Mouse (Mus musculus) forebrain, embryonic 13.5 days (tissue): ENCODE data around the gene Hddc3. TPM values are rescaled to one million over a fixed set of nuclear protein-coding genes. Genes with fewer than 3 reads are reported as not detected.
A peak's percentile ranks its signal among the peaks of the same experiment; 100 is the strongest.

ENCODE experiments used
- ATAC-seq: fragments of 200-750 bp; cut with Nextera tagmentation; 2 replicates; pipeline ENCODE4 v1.8.0; 2017
- H3K27ac ChIP-seq: fragments of 300-500 bp; sonication (generic); 2 replicates; pipeline ENCODE4 v1.5.1; 2015; ENCODE audit warnings: inconsistent platforms, mild to moderate bottlenecking, moderate library complexity
- H3K27me3 ChIP-seq: fragments of 300-500 bp; sonication (generic); 2 replicates; pipeline ENCODE4 v1.6.1; 2015; ENCODE audit warnings: mild to moderate bottlenecking, inconsistent platforms
- H3K36me3 ChIP-seq: fragments of 300-500 bp; sonication (generic); 2 replicates; pipeline ENCODE4 v1.6.1; 2015; ENCODE audit warnings: mild to moderate bottlenecking, inconsistent platforms; ENCODE audit not compliant: poor library complexity, severe bottlenecking
- H3K4me1 ChIP-seq: fragments of 300-500 bp; sonication (generic); 2 replicates; pipeline ENCODE4 v1.6.1; 2015; ENCODE audit warnings: inconsistent platforms
- H3K4me2 ChIP-seq: fragments of 300-500 bp; sonication (generic); 2 replicates; pipeline ENCODE4 v1.6.1; 2015; ENCODE audit warnings: inconsistent platforms, mild to moderate bottlenecking, moderate library complexity
- H3K4me3 ChIP-seq: fragments of 300-500 bp; sonication (generic); 2 replicates; pipeline ENCODE4 v1.5.1; 2015; ENCODE audit warnings: mild to moderate bottlenecking, inconsistent platforms
- H3K9ac ChIP-seq: fragments of 300-500 bp; sonication (generic); 2 replicates; pipeline ENCODE4 v1.6.1; 2015; ENCODE audit warnings: mild to moderate bottlenecking, inconsistent platforms
- H3K9me3 ChIP-seq: fragments of 300-500 bp; sonication (generic); replicated peaks from 2 replicates; pipeline ENCODE4 v1.6.1; 2016; ENCODE audit warnings: inconsistent platforms
- WGBS: fragments of 180-500 bp; shearing (Covaris S2); methylation state at CpG from one replicate; pipeline ENCODE4 v1.1.7; 2015; 5-methylcytosine and 5-hydroxymethylcytosine counted together
- polyA plus RNA-seq: library from polyadenylated mRNA; unstranded; fragments of >200 nt; fragmentation: Nextera tagmentation; extraction: Ambion mirVana; gene quantifications from 2 replicates; pipeline ENCODE4 v1.2.1, GENCODE M21; 2015

Hddc3 gene
- 22.3 and 23.9 TPM in 2 replicates for polyA plus RNA-seq

- peak within 1 kb of the TSS; percentile 78 for H3K9ac ChIP-seq
- 1% methylated on average over 25 of the region's 25 CpGs for WGBS
- peak within 1 kb of the TSS; percentile 80 for H3K27ac ChIP-seq
- peaks cover 45% of the 10 kb centered on the region for H3K4me1 ChIP-seq
- H3K36me3 ChIP-seq, result 0 out of 2 replicates have a peak, but pooled peaks cover 8% of the 10 kb centered on the region
- no peaks in the 10 kb centered on the region for H3K9me3 ChIP-seq
- no peaks in the 10 kb centered on the region for H3K27me3 ChIP-seq
- peak within 1 kb of the TSS; percentile 69 for H3K4me2 ChIP-seq
- peak; percentile 46 for ATAC-seq
- peak within 1 kb of the TSS; percentile 55 for H3K4me3 ChIP-seq
Observed at GRCm38 (mm10) chr7:80342858-80343257, at the start of gene Hddc3. Gene Hddc3, plus strand, starts transcription at chr7:80343104.

- WGBS, result under 1% methylated on average over 52 of the region's 52 CpGs
- peak within 1 kb of the TSS; percentile 86 for H3K9ac ChIP-seq
- H3K4me1 ChIP-seq, result peaks cover 28% of the 10 kb centered on the region
- H3K4me2 ChIP-seq, result peak within 1 kb of the TSS; percentile 86
- peak within 1 kb of the TSS; percentile 66 for H3K27ac ChIP-seq
- no peaks in the 10 kb centered on the region for H3K9me3 ChIP-seq
- ATAC-seq, result peak; percentile 99
- peak within 1 kb of the TSS; percentile 86 for H3K4me3 ChIP-seq
- no peaks in the 10 kb centered on the region for H3K27me3 ChIP-seq
- H3K36me3 ChIP-seq, result peaks cover 18% of the 10 kb centered on the region
Observed at GRCm38 (mm10) chr7:80294062-80294763, 48.7 kb upstream of the Hddc3 start, which contains the start of gene Prc1. Gene Prc1, plus strand, starts transcription at chr7:80294450.

- Histone ChIP-seq H3K9me3 (no peaks in the 10 kb centered on the region), H3K4me2 (peak overlapping the region; percentile 86), H3K27me3 (no peaks in the 10 kb centered on the region), H3K4me3 (peak overlapping the region; percentile 86), H3K9ac (peak overlapping the region; percentile 86), H3K27ac (peak overlapping the region; percentile 66), H3K36me3 (peaks cover 20% of the 10 kb centered on the region), H3K4me1 (peaks cover 28% of the 10 kb centered on the region)
- WGBS, result 9% methylated on average over 37 of the region's 37 CpGs
- ATAC-seq, result peak; percentile 57
Observed at GRCm38 (mm10) chr7:80294764-80295648, 47.9 kb upstream of the Hddc3 start.

GRCm38 (mm10) chr7:80296462-80296861 lies 46.4 kb upstream of the Hddc3 start:
- Histone ChIP-seq H3K36me3 (peaks cover 20% of the 10 kb centered on the region), H3K4me2 (peak overlapping the region; percentile 86), H3K4me3 (peak overlapping the region; percentile 86), H3K9me3 (no peaks in the 10 kb centered on the region), H3K4me1 (peaks cover 28% of the 10 kb centered on the region), H3K27me3 (no peaks in the 10 kb centered on the region), H3K9ac (0 out of 2 replicates have a peak overlapping the region, but pooled peaks have one; percentile 9), H3K27ac (no peak overlapping the region)
- WGBS, result 91% methylated on average over 6 of the region's 6 CpGs
- ATAC-seq, result no peak

- H3K4me3 ChIP-seq, result no peak overlapping the region; the same call in 1 of the 2 replicates
- H3K36me3 ChIP-seq, result peaks cover 25% of the 10 kb centered on the region
- peak overlapping the region; percentile 86 for H3K4me2 ChIP-seq
- H3K9me3 ChIP-seq, result no peaks in the 10 kb centered on the region
- H3K4me1 ChIP-seq, result peaks cover 28% of the 10 kb centered on the region
- H3K9ac ChIP-seq, result no peak overlapping the region; the same call in 1 of the 2 replicates
- no peaks in the 10 kb centered on the region for H3K27me3 ChIP-seq
- WGBS, result 76% methylated on average over 3 of the region's 3 CpGs
- H3K27ac ChIP-seq, result no peak overlapping the region
- no peak for ATAC-seq
Observed at GRCm38 (mm10) chr7:80297041-80297440, 45.9 kb upstream of the Hddc3 start.

- H3K9me3 ChIP-seq, result no peaks in the 10 kb centered on the region
- no peak overlapping the region for H3K27ac ChIP-seq
- H3K4me1 ChIP-seq, result peaks cover 28% of the 10 kb centered on the region
- H3K9ac ChIP-seq, result no peak overlapping the region
- no peak overlapping the region for H3K4me3 ChIP-seq
- whole genome bisulfite sequencing, result 94% methylated on average over 4 of the region's 4 CpGs
- no peaks in the 10 kb centered on the region for H3K27me3 ChIP-seq
- no peak overlapping the region for H3K4me2 ChIP-seq
- H3K36me3 ChIP-seq, result peaks cover 38% of the 10 kb centered on the region
- ATAC-seq, result no peak
Observed at GRCm38 (mm10) chr7:80298754-80299153, 44.1 kb upstream of the Hddc3 start.

GRCm38 (mm10) chr7:80299568-80299967 lies 43.3 kb upstream of the Hddc3 start:
- Histone ChIP-seq H3K4me3 (no peak overlapping the region), H3K9ac (no peak overlapping the region; the same call in 1 of the 2 replicates), H3K4me1 (peaks cover 28% of the 10 kb centered on the region), H3K27ac (no peak overlapping the region), H3K9me3 (no peaks in the 10 kb centered on the region), H3K36me3 (peaks cover 46% of the 10 kb centered on the region), H3K27me3 (no peaks in the 10 kb centered on the region), H3K4me2 (no peak overlapping the region)
- no peak for ATAC-seq
- WGBS, result 91% methylated on average over 3 of the region's 3 CpGs

GRCm38 (mm10) chr7:80301522-80301921 lies 41.4 kb upstream of the Hddc3 start:
- H3K27me3 ChIP-seq, result no peaks in the 10 kb centered on the region
- peaks cover 66% of the 10 kb centered on the region for H3K36me3 ChIP-seq
- H3K4me1 ChIP-seq, result peaks cover 14% of the 10 kb centered on the region

GRCm38 (mm10) chr7:80307766-80308165 lies 35.1 kb upstream of the Hddc3 start:
- H3K36me3 ChIP-seq, result peaks cover 95% of the 10 kb centered on the region
- no peak overlapping the region for H3K27ac ChIP-seq
- H3K27me3 ChIP-seq, result no peaks in the 10 kb centered on the region
- no peaks in the 10 kb centered on the region for H3K4me1 ChIP-seq
- H3K4me3 ChIP-seq, result no peak overlapping the region
- H3K9ac ChIP-seq, result no peak overlapping the region
- WGBS, result 75% methylated on average over 3 of the region's 3 CpGs
- H3K9me3 ChIP-seq, result no peaks in the 10 kb centered on the region
- no peak overlapping the region for H3K4me2 ChIP-seq
- no peak for ATAC-seq

More at GRCm38 (mm10) chr7:80301522-80301921, 41.4 kb upstream of the Hddc3 start:
- no peaks in the 10 kb centered on the region for H3K9me3 ChIP-seq
- WGBS, result 80% methylated on average over 2 of the region's 2 CpGs
- H3K4me2 ChIP-seq, result no peak overlapping the region
- no peak overlapping the region for H3K27ac ChIP-seq
- no peak overlapping the region for H3K9ac ChIP-seq
- ATAC-seq, result no peak
- no peak overlapping the region for H3K4me3 ChIP-seq

- WGBS, result 82% methylated on average over 7 of the region's 7 CpGs
- no peaks in the 10 kb centered on the region for H3K27me3 ChIP-seq
- H3K9ac ChIP-seq, result no peak overlapping the region
- H3K4me2 ChIP-seq, result no peak overlapping the region
- no peak for ATAC-seq
- H3K36me3 ChIP-seq, result peaks cover 97% of the 10 kb centered on the region
- no peaks in the 10 kb centered on the region for H3K4me1 ChIP-seq
- no peaks in the 10 kb centered on the region for H3K9me3 ChIP-seq
- no peak overlapping the region for H3K4me3 ChIP-seq
- H3K27ac ChIP-seq, result no peak overlapping the region
Observed at GRCm38 (mm10) chr7:80310771-80311170, 32.1 kb upstream of the Hddc3 start.

- peaks cover 92% of the 10 kb centered on the region for H3K36me3 ChIP-seq
- H3K9me3 ChIP-seq, result no peaks in the 10 kb centered on the region
- no peak overlapping the region for H3K27ac ChIP-seq
- no peak overlapping the region for H3K4me2 ChIP-seq
- no peak for ATAC-seq
- H3K9ac ChIP-seq, result no peak overlapping the region
- WGBS, result 86% methylated on average over 2 of the region's 2 CpGs
- H3K4me1 ChIP-seq, result no peaks in the 10 kb centered on the region
- no peaks in the 10 kb centered on the region for H3K27me3 ChIP-seq
- H3K4me3 ChIP-seq, result no peak overlapping the region
Observed at GRCm38 (mm10) chr7:80315733-80316132, 27.2 kb upstream of the Hddc3 start.
